Mouse (Mus musculus) CH12.LX (cell line): ENCODE results near the gene Cryz.

ENCODE experiments used
- CTCF ChIP-seq, 2 experiments: IDR thresholded peaks in 1 of 2; conservative IDR thresholded peaks in 1 of 2; 2 replicates each; pipeline ENCODE4 v1.5.1; 2011 to 2012; ENCODE audit warnings: low read depth in 2 of 2, low read length in 2 of 2, improper control_type of control experiment in 1 of 2, inconsistent platforms in 1 of 2, mild to moderate bottlenecking in 1 of 2, moderate library complexity in 1 of 2
- E2F4 ChIP-seq: IDR thresholded peaks from 2 replicates; pipeline ENCODE4 v1.6.1; 2011; ENCODE audit warnings: low read depth, low read length, improper control_type of control experiment; ENCODE audit not compliant: insufficient replicate concordance
- ELF1 ChIP-seq: IDR thresholded peaks from 2 replicates; pipeline ENCODE4 v1.6.1; 2014; ENCODE audit warnings: low read depth, mild to moderate bottlenecking, inconsistent platforms, low read length, improper control_type of control experiment
- EP300 ChIP-seq: IDR thresholded peaks from 2 replicates; pipeline ENCODE4 v1.6.1; 2011; ENCODE audit warnings: low read length, improper control_type of control experiment
- KAT2A ChIP-seq: IDR thresholded peaks from 2 replicates; pipeline ENCODE4 v1.6.1; 2012; ENCODE audit warnings: low read length, improper control_type of control experiment, inconsistent platforms; ENCODE audit not compliant: insufficient replicate concordance
- MAFK ChIP-seq: IDR thresholded peaks from 2 replicates; pipeline ENCODE4 v1.6.1; 2011; ENCODE audit warnings: low read length, improper control_type of control experiment; ENCODE audit not compliant: insufficient replicate concordance
- MYC ChIP-seq: IDR thresholded peaks from 2 replicates; pipeline ENCODE4 v1.6.1; 2011; ENCODE audit warnings: low read depth, mild to moderate bottlenecking, improper control_type of control experiment, low read length
- NRF1 ChIP-seq: IDR thresholded peaks from 2 replicates; pipeline ENCODE4 v1.6.1; 2014; ENCODE audit warnings: low read depth, mild to moderate bottlenecking, inconsistent platforms, low read length, improper control_type of control experiment, moderate library complexity
- POLR2A ChIP-seq: IDR thresholded peaks from 2 replicates; pipeline ENCODE4 v1.6.1; 2011; ENCODE audit warnings: low read depth, mild to moderate bottlenecking, improper control_type of control experiment, low read length
- TBP ChIP-seq: conservative IDR thresholded peaks from 2 replicates; pipeline ENCODE4 v1.6.1; 2011; ENCODE audit warnings: low read depth, low read length, improper control_type of control experiment
- TCF12 ChIP-seq: IDR thresholded peaks from 2 replicates; pipeline ENCODE4 v1.6.1; 2014; ENCODE audit warnings: low read depth, mild to moderate bottlenecking, inconsistent platforms, low read length, improper control_type of control experiment
- ZC3H11A ChIP-seq: IDR thresholded peaks from 2 replicates; pipeline ENCODE4 v1.6.1; 2012; ENCODE audit warnings: low read depth, mild to moderate bottlenecking, inconsistent platforms, low read length, improper control_type of control experiment
- ZNF384 ChIP-seq: IDR thresholded peaks from 2 replicates; pipeline ENCODE4 v1.6.1; 2012; ENCODE audit warnings: low read depth, low read length, improper control_type of control experiment, inconsistent platforms

GRCm38 (mm10) chr3:154646638-154647442 lies 50.3 kb downstream of the Cryz start:
- TF ChIP-seq TBP = no peak
- TF ChIP-seq TCF12 = no peak
- no peak for TF ChIP-seq MAFK
- TF ChIP-seq KAT2A = no peak
- TF ChIP-seq ZC3H11A = peak; percentile 49
- peak; percentile 25 to 86; a peak in 3 of 4 replicates for TF ChIP-seq CTCF (conservative IDR thresholded peaks at IDR 0.05 in 1 of 2, IDR thresholded peaks at IDR 0.05 in 1 of 2; ENCODE audit: low read depth in 2 of 2, low read length in 2 of 2)
- no peak for TF ChIP-seq NRF1
- no peak for TF ChIP-seq E2F4
- TF ChIP-seq EP300 = no peak
- no peak for TF ChIP-seq MYC
- no peak for TF ChIP-seq POLR2A
- TF ChIP-seq ZNF384 = peak; percentile 100
- no peak for TF ChIP-seq ELF1
